Mouse (Mus musculus): ENCODE measurements around the gene Gm47985. TPM values are rescaled to one million over a fixed set of nuclear protein-coding genes. Genes with fewer than 3 reads are reported as not detected.
"Not testable (repeated sequence)": the region's sequence is repeated elsewhere in the genome, so short reads cannot be mapped to it uniquely, and the experiment has no call there.

The Gm47985 gene
- polyA plus RNA-seq, 1 experiment from 2014 or later: 0.25 TPM

DNA sequence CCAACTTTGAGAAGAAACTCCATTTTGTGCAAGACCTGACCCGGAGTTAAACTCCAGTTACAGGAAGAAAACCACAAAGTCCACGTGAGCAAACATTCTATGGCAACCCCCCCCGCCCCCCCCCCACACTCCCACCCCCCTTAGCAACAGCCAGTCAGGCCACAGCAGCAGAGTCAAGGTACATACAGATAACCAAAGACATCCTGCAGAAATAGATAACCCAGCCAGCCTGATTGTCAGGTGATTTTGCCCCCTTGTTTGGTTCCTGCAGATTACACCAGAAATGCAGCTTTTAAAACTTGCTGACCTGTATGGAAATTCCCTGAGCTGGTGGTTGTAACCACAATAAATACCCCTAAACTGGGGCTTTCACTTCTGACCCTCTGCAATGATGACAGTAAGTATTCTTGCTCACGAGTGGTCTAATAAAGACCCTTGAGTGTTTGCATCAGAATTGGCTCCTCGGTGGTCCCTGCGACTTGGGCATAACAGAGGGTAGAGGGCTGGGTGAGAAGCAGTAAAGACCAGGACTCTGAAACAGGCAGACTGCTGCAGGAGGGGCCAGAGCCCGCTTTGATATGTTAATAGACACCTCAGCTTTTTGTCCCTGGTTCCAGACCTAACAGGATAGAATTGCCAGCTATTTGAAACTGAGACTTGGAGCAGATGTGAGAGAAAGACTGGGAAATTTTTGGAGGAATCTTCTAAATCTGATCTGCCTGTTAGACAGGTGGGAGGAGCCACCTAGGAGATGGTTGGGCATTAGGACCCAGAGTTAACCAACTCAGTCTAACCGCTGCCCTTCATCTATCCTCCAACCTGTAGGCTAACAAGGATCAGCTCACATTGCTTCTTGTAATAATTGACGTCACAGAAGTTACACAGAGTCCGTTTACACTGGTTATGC is 5.1 kb upstream of the Gm47985 start:
- Histone ChIP-seq H3K27me3 (ENCODE audit: insufficient read depth, low read length) (no peaks in the 10 kb centered on the region), H3K9ac (replicated peaks; ENCODE audit: low read length) (no peak overlapping the region), H3K4me1 (ENCODE audit: insufficient read depth, low read length) (peaks cover 14% of the 10 kb centered on the region), H3K36me3 (ENCODE audit: insufficient read depth, low read length) (no peaks in the 10 kb centered on the region), H3K9me3 (ENCODE audit: low read length) (no peaks in the 10 kb centered on the region), H3K4me3 (ENCODE audit: low read length) (peak overlapping the region; percentile 32), H3K27ac (ENCODE audit: low read length) (peak overlapping the region; percentile 61), H3K4me2 (replicated peaks; ENCODE audit: low read depth, low read length) (peak overlapping the region; percentile 51)
- WGBS: 13% methylated on average over 10 of the region's 10 CpGs
- peak; percentile 90 for ATAC-seq (ENCODE audit: low FRiP score, low TSS enrichment)

DNA sequence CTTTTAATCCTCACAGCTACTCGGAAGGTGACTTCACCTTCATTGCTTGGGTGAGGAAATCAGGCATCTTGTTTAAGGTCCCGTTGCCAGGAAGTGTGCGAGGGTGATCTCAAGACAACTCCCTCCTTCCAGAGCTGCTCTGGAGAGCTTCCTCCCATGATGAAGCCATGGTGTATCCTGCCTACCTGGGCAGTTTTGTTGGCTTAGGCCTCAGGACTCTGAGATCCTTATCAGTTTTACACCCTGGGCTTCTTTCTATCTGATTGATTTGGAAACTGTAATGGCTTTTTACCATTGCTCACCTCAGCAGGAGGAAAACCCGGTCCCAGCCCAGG is 4.4 kb upstream of the Gm47985 start:
- Histone ChIP-seq H3K27me3 (ENCODE audit: insufficient read depth, low read length) (no peaks in the 10 kb centered on the region), H3K9ac (replicated peaks; ENCODE audit: low read length) (no peak overlapping the region), H3K27ac (ENCODE audit: low read length) (peak overlapping the region; percentile 61), H3K4me1 (ENCODE audit: insufficient read depth, low read length) (peaks cover 14% of the 10 kb centered on the region), H3K36me3 (ENCODE audit: insufficient read depth, low read length) (no peaks in the 10 kb centered on the region), H3K9me3 (ENCODE audit: low read length) (no peaks in the 10 kb centered on the region), H3K4me2 (replicated peaks; ENCODE audit: low read depth, low read length) (peak overlapping the region; percentile 51), H3K4me3 (ENCODE audit: low read length) (peak overlapping the region; percentile 32)
- WGBS: 6% methylated on average over 4 of the region's 4 CpGs
- no peak for ATAC-seq (ENCODE audit: low FRiP score, low TSS enrichment)

- Histone ChIP-seq H3K4me3 (ENCODE audit: low read length) (no peak overlapping the region), H3K4me1 (ENCODE audit: insufficient read depth, low read length) (peaks cover 14% of the 10 kb centered on the region), H3K27me3 (ENCODE audit: insufficient read depth, low read length) (no peaks in the 10 kb centered on the region), H3K4me2 (replicated peaks; ENCODE audit: low read depth, low read length) (no peak overlapping the region), H3K27ac (ENCODE audit: low read length) (peak overlapping the region; percentile 26; the same call in 1 of the 2 replicates), H3K9ac (replicated peaks; ENCODE audit: low read length) (no peak overlapping the region), H3K36me3 (ENCODE audit: insufficient read depth, low read length) (no peaks in the 10 kb centered on the region), H3K9me3 (ENCODE audit: low read length) (no peaks in the 10 kb centered on the region)
- WGBS: 47% methylated on average over 2 of the region's 2 CpGs
- ATAC-seq (ENCODE audit: low FRiP score, low TSS enrichment): no peak
These were observed 3.7 kb upstream of the Gm47985 start for GRCm38 (mm10) chr1:151178505-151179083.

GRCm38 (mm10) chr1:151180167-151180566 is 2.2 kb upstream of the Gm47985 start:
- no peak overlapping the region for H3K9ac ChIP-seq (replicated peaks; ENCODE audit: low read length)
- no peak overlapping the region for H3K27ac ChIP-seq (ENCODE audit: low read length)
- H3K4me2 ChIP-seq (replicated peaks; ENCODE audit: low read depth, low read length): no peak overlapping the region
- H3K9me3 ChIP-seq (ENCODE audit: low read length): no peaks in the 10 kb centered on the region
- peaks cover 14% of the 10 kb centered on the region for H3K4me1 ChIP-seq (ENCODE audit: insufficient read depth, low read length)
- no peaks in the 10 kb centered on the region for H3K27me3 ChIP-seq (ENCODE audit: insufficient read depth, low read length)
- WGBS: 72% methylated on average over 2 of the region's 2 CpGs
- ATAC-seq (ENCODE audit: low FRiP score, low TSS enrichment): no peak
- H3K36me3 ChIP-seq (ENCODE audit: insufficient read depth, low read length): no peaks in the 10 kb centered on the region
- no peak overlapping the region for H3K4me3 ChIP-seq (ENCODE audit: low read length)

DNA sequence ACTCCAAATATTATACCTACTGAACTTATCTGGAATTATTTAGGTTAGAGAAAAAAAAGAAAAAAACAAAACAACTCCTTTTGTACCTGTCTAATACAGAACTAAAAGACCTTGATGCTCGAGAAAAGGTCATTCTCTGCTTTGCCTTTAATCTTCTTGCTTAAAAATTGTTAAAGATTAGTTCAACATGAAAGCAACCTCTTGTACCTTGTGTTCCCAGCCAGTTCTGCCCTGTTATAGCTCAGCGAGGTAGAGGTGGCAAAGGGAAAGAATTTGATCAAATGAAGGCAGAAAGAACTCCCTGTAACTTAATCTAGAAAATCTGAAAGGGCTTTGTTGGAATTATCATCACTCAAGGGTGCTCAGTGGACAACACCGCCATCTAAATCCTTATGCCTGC is 3.8 kb downstream of the Gm47985 start:
- not testable (repeated sequence) for H3K27ac ChIP-seq (ENCODE audit: low read length)

DNA sequence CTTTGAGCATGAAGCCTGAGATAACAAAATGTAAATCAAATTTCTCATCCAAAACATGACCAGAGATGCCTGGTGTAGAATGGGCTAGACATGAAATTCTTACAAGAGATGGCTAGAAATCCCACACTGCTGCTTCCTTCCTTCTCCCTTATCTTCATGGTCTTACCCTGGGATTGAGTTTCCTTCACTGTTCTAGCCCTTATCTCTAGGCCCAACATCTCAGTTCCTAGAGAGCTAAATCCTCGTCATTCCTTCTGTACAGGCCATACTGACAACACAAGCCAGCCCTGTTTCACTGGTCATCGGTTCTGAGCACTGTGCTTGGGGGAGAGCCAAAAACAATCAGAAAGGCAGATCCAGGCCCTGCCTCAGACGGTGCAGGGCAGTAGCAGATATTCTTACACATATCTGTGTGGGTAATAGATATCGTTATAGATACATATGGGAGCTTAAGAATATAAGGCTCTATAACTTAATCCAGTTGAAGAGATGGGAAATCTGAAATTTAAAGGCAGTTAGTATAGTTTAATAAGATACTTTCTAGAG is 4.6 kb downstream of the Gm47985 start:
- H3K9ac ChIP-seq (replicated peaks; ENCODE audit: low read length); ATAC-seq (ENCODE audit: low FRiP score, low TSS enrichment); H3K4me1 ChIP-seq (ENCODE audit: insufficient read depth, low read length); H3K36me3 ChIP-seq (ENCODE audit: insufficient read depth, low read length); H3K4me2 ChIP-seq (replicated peaks; ENCODE audit: low read depth, low read length); H3K9me3 ChIP-seq (ENCODE audit: low read length); H3K27me3 ChIP-seq (ENCODE audit: insufficient read depth, low read length); H3K27ac ChIP-seq (ENCODE audit: low read length); H3K4me3 ChIP-seq (ENCODE audit: low read length): not testable (repeated sequence)
- 69% methylated on average over 4 of the region's 4 CpGs for WGBS

More for the DNA sequence above, 3.8 kb downstream of the Gm47985 start:
- peak; percentile 63 for ATAC-seq (ENCODE audit: low FRiP score, low TSS enrichment)
- H3K4me3 ChIP-seq (ENCODE audit: low read length); H3K4me2 ChIP-seq (replicated peaks; ENCODE audit: low read depth, low read length); H3K9ac ChIP-seq (replicated peaks; ENCODE audit: low read length); H3K36me3 ChIP-seq (ENCODE audit: insufficient read depth, low read length); H3K27me3 ChIP-seq (ENCODE audit: insufficient read depth, low read length); H3K9me3 ChIP-seq (ENCODE audit: low read length); H3K4me1 ChIP-seq (ENCODE audit: insufficient read depth, low read length): not testable (repeated sequence)
- WGBS: 72% methylated on average over 3 of the region's 3 CpGs

GRCm38 (mm10) chr1:151188469-151188868 is 6.1 kb downstream of the Gm47985 start:
- no peaks in the 10 kb centered on the region for H3K4me1 ChIP-seq (ENCODE audit: insufficient read depth, low read length)
- 84% methylated on average over 4 of the region's 4 CpGs for WGBS
- ATAC-seq (ENCODE audit: low FRiP score, low TSS enrichment): no peak
- no peak overlapping the region for H3K4me3 ChIP-seq (ENCODE audit: low read length)
- H3K27ac ChIP-seq (ENCODE audit: low read length): 0 out of 2 replicates have a peak overlapping the region, but pooled peaks have one; percentile 14
- no peaks in the 10 kb centered on the region for H3K36me3 ChIP-seq (ENCODE audit: insufficient read depth, low read length)
- no peaks in the 10 kb centered on the region for H3K27me3 ChIP-seq (ENCODE audit: insufficient read depth, low read length)
- H3K4me2 ChIP-seq (replicated peaks; ENCODE audit: low read depth, low read length): no peak overlapping the region
- H3K9me3 ChIP-seq (ENCODE audit: low read length): no peaks in the 10 kb centered on the region
- H3K9ac ChIP-seq (replicated peaks; ENCODE audit: low read length): no peak overlapping the region

DNA sequence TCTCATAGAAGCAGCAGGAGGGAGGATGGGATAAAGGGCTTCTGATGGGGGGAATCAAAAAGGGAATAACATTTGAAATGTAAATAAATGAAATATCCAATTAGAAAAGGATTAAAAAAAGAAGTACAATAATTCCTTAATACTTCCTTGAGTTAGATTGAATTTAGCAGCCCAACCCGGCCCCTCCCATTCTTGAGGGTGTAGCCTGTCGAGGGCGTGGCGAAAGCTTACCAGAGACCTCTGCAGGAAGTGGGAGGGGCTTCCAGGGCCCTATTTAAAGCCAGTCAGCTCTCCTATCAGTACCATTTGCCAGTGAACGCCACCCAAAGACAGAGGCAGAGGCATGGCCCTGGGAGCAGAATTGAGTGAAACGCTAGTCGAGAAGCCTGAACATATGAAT is 9.7 kb downstream of the Gm47985 start, which contains the start of gene Gm8947:
Gene Gm8947, plus strand, starts transcription at position 302 of the 400 bp plus-strand sequence.
- not testable (repeated sequence) for H3K4me3 ChIP-seq (ENCODE audit: low read length); H3K27ac ChIP-seq (ENCODE audit: low read length); H3K9ac ChIP-seq (replicated peaks; ENCODE audit: low read length); ATAC-seq (ENCODE audit: low FRiP score, low TSS enrichment); H3K4me1 ChIP-seq (ENCODE audit: insufficient read depth, low read length); H3K4me2 ChIP-seq (replicated peaks; ENCODE audit: low read depth, low read length); H3K9me3 ChIP-seq (ENCODE audit: low read length); H3K27me3 ChIP-seq (ENCODE audit: insufficient read depth, low read length); H3K36me3 ChIP-seq (ENCODE audit: insufficient read depth, low read length)
- no CpG with 5 or more reads among the region's 7 CpGs for WGBS

DNA sequence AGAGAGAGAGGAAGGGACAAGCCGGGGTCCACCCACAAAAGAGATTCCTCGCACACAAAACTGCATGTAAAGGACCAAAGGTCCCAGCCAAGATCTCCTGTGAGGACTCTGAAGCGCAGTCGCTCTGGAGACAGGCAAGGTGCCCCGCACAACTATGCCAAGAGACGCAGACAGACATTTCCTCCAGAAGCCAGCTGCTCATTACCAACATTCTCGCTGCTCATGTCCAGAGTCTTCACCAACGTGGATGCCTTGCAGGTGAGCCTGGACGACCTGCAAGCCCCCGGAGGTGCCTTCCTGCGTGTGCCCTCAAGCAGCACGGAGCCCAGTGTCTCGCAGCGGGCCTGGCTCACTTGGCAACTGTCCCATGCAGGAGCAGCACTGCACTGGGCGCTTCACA is 10.4 kb downstream of the Gm47985 start:
- H3K4me1 ChIP-seq (ENCODE audit: insufficient read depth, low read length); H3K4me2 ChIP-seq (replicated peaks; ENCODE audit: low read depth, low read length); H3K4me3 ChIP-seq (ENCODE audit: low read length); H3K9me3 ChIP-seq (ENCODE audit: low read length); H3K27ac ChIP-seq (ENCODE audit: low read length); H3K36me3 ChIP-seq (ENCODE audit: insufficient read depth, low read length); ATAC-seq (ENCODE audit: low FRiP score, low TSS enrichment); H3K27me3 ChIP-seq (ENCODE audit: insufficient read depth, low read length); H3K9ac ChIP-seq (replicated peaks; ENCODE audit: low read length): not testable (repeated sequence)
- 89% methylated on average over 13 of the region's 15 CpGs for WGBS

DNA sequence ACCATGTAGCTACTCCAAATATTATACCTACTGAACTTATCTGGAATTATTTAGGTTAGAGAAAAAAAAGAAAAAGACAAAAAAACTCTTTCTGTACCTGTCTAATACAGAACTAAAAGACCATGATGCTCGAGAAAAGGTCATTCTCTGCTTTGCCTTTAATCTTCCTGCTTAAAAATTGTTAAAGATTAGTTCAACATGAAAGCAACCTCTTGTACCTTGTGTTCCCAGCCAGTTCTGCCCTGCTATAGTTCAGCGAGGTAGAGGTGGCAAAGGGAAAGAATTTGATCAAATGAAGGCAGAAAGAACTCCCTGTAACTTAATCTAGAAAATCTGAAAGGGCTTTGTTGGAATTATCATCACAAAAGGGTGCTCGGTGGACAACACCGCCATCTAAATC is 13.6 kb downstream of the Gm47985 start:
- not testable (repeated sequence) for H3K27me3 ChIP-seq (ENCODE audit: insufficient read depth, low read length); H3K4me3 ChIP-seq (ENCODE audit: low read length); H3K4me2 ChIP-seq (replicated peaks; ENCODE audit: low read depth, low read length); H3K27ac ChIP-seq (ENCODE audit: low read length); H3K9me3 ChIP-seq (ENCODE audit: low read length); ATAC-seq (ENCODE audit: low FRiP score, low TSS enrichment); H3K9ac ChIP-seq (replicated peaks; ENCODE audit: low read length); H3K36me3 ChIP-seq (ENCODE audit: insufficient read depth, low read length); H3K4me1 ChIP-seq (ENCODE audit: insufficient read depth, low read length)
- 66% methylated on average over 4 of the region's 4 CpGs for WGBS
